Mouse (Mus musculus) CH12.LX (cell line): ENCODE results near the gene Tent4b. TPM values are rescaled to one million over a fixed set of nuclear protein-coding genes. Genes with fewer than 3 reads are reported as not detected.
A peak's percentile ranks its signal among the peaks of the same experiment; 100 is the strongest.

Source experiments
- DNase-seq: peaks from one replicate; pipeline ENCODE4 v3.0.0-alpha.2; 2013; ENCODE audit errors: extremely low read depth
- H3K27ac ChIP-seq: 2 replicates; pipeline ENCODE4 v1.5.1; 2012; ENCODE audit warnings: low read depth, mild to moderate bottlenecking, control low read depth, moderate library complexity; ENCODE audit not compliant: insufficient read depth
- H3K27me3 ChIP-seq: replicated peaks from 2 replicates; pipeline ENCODE3; 2012; ENCODE audit warnings: inconsistent platforms
- H3K36me3 ChIP-seq, 2 experiments: replicated peaks in 1 of 2; 2 replicates each; pipeline versions ENCODE3 to v1.6.1; 2012; ENCODE audit warnings: inconsistent platforms in 1 of 2, low read length in 1 of 2, mild to moderate bottlenecking in 1 of 2, mixed read lengths in 1 of 2, moderate library complexity in 1 of 2; ENCODE audit not compliant: control insufficient read depth in 1 of 2, insufficient read depth in 1 of 2
- H3K4me1 ChIP-seq, 2 experiments: 2 replicates each; pipeline ENCODE4 v1.6.1; 2012; ENCODE audit warnings: inconsistent platforms in 1 of 2, moderate library complexity in 1 of 2; ENCODE audit not compliant: insufficient read depth in 2 of 2, control insufficient read depth in 1 of 2
- H3K4me2 ChIP-seq: 2 replicates; pipeline ENCODE4 v1.6.1; 2012; ENCODE audit warnings: low read depth, mild to moderate bottlenecking, control low read depth; ENCODE audit not compliant: poor library complexity, insufficient read depth, severe bottlenecking
- H3K4me3 ChIP-seq, 3 experiments: fragments of 150-350 bp in 1 of 3; sonication (generic) in 1 of 3; replicated peaks in 1 of 3; 2 replicates each; pipeline versions ENCODE3 to v1.5.1; 2011 to 2012; ENCODE audit warnings: low read depth in 2 of 3, low read length in 2 of 3, mild to moderate bottlenecking in 2 of 3, moderate library complexity in 2 of 3, control low read depth in 1 of 3, improper control_type of control experiment in 1 of 3, inconsistent platforms in 1 of 3, mixed read lengths in 1 of 3; ENCODE audit not compliant: poor library complexity in 1 of 3
- H3K79me2 ChIP-seq: replicated peaks from 2 replicates; pipeline ENCODE4 v1.6.1; 2012; ENCODE audit warnings: mild to moderate bottlenecking, moderate library complexity; ENCODE audit not compliant: control insufficient read depth, poor library complexity, insufficient read depth, severe bottlenecking; ENCODE audit errors: extremely low read depth
- H3K9ac ChIP-seq: 2 replicates; pipeline ENCODE4 v1.6.1; 2012; ENCODE audit warnings: low read depth, mild to moderate bottlenecking, control low read depth, moderate library complexity; ENCODE audit not compliant: insufficient read depth
- H3K9me3 ChIP-seq: replicated peaks from 2 replicates; pipeline ENCODE3; 2012; ENCODE audit warnings: low read length, inconsistent platforms, mixed read lengths
- CHD2 ChIP-seq: IDR thresholded peaks from 2 replicates; pipeline ENCODE4 v1.6.1; 2011; ENCODE audit warnings: low read length, improper control_type of control experiment
- CTCF ChIP-seq, 2 experiments: IDR thresholded peaks in 1 of 2; conservative IDR thresholded peaks in 1 of 2; 2 replicates each; pipeline ENCODE4 v1.5.1; 2011 to 2012; ENCODE audit warnings: low read depth in 2 of 2, low read length in 2 of 2, improper control_type of control experiment in 1 of 2, inconsistent platforms in 1 of 2, mild to moderate bottlenecking in 1 of 2, moderate library complexity in 1 of 2
- GABPA ChIP-seq: IDR thresholded peaks from 2 replicates; pipeline ENCODE4 v1.6.1; 2012; ENCODE audit warnings: low read depth, low read length, improper control_type of control experiment, inconsistent platforms; ENCODE audit not compliant: insufficient replicate concordance
- IRF4 ChIP-seq: IDR thresholded peaks from 2 replicates; pipeline ENCODE4 v1.6.1; 2014; ENCODE audit warnings: low read depth, mild to moderate bottlenecking, inconsistent platforms, low read length, improper control_type of control experiment
- JUND ChIP-seq: conservative IDR thresholded peaks from 2 replicates; pipeline ENCODE4 v1.6.1; 2011; ENCODE audit warnings: low read depth, low read length, improper control_type of control experiment
- MAFK ChIP-seq: IDR thresholded peaks from 2 replicates; pipeline ENCODE4 v1.6.1; 2011; ENCODE audit warnings: low read length, improper control_type of control experiment; ENCODE audit not compliant: insufficient replicate concordance
- MAZ ChIP-seq: IDR thresholded peaks from 2 replicates; pipeline ENCODE4 v1.6.1; 2012; ENCODE audit warnings: low read depth, mild to moderate bottlenecking, inconsistent platforms, low read length, improper control_type of control experiment, moderate library complexity
- MYC ChIP-seq: IDR thresholded peaks from 2 replicates; pipeline ENCODE4 v1.6.1; 2011; ENCODE audit warnings: low read depth, mild to moderate bottlenecking, improper control_type of control experiment, low read length
- NRF1 ChIP-seq: IDR thresholded peaks from 2 replicates; pipeline ENCODE4 v1.6.1; 2014; ENCODE audit warnings: low read depth, mild to moderate bottlenecking, inconsistent platforms, low read length, improper control_type of control experiment, moderate library complexity
- PAX5 ChIP-seq: IDR thresholded peaks from 2 replicates; pipeline ENCODE4 v1.6.1; 2012; ENCODE audit warnings: low read length, inconsistent platforms, mixed read lengths
- POLR2A ChIP-seq: IDR thresholded peaks from 2 replicates; pipeline ENCODE4 v1.6.1; 2011; ENCODE audit warnings: low read depth, mild to moderate bottlenecking, improper control_type of control experiment, low read length
- RAD21 ChIP-seq: IDR thresholded peaks from 2 replicates; pipeline ENCODE4 v1.6.1; 2011; ENCODE audit warnings: low read depth, mild to moderate bottlenecking, low read length, improper control_type of control experiment, moderate library complexity
- SMC3 ChIP-seq: IDR thresholded peaks from 2 replicates; pipeline ENCODE4 v1.6.1; 2011; ENCODE audit warnings: low read depth, low read length, improper control_type of control experiment
- TBP ChIP-seq: conservative IDR thresholded peaks from 2 replicates; pipeline ENCODE4 v1.6.1; 2011; ENCODE audit warnings: low read depth, low read length, improper control_type of control experiment
- UBTF ChIP-seq: IDR thresholded peaks from 2 replicates; pipeline ENCODE4 v1.6.1; 2012; ENCODE audit warnings: low read depth, mild to moderate bottlenecking, inconsistent platforms, low read length, improper control_type of control experiment, moderate library complexity
- ZNF384 ChIP-seq: IDR thresholded peaks from 2 replicates; pipeline ENCODE4 v1.6.1; 2012; ENCODE audit warnings: low read depth, low read length, improper control_type of control experiment, inconsistent platforms
- dilution Hi-C: fragments of 300-500 bp; cut with MboI; formaldehyde crosslinking; loops from 2 replicates; pipeline ENCODE4 v1.14.3; 2020; ENCODE audit warnings: low sequenced_read_pairs; ENCODE audit not compliant: extremely low pct_unique_long_range_greater_than_20kb, extremely low pct_ligation_motif_present
- in situ Hi-C: fragments of 300-500 bp; cut with MboI; formaldehyde crosslinking; loops from 3 replicates; pipeline ENCODE4 v1.14.3; 2019; ENCODE audit warnings: low sequenced_read_pairs, low pct_ligation_motif_present, low pct_unique_long_range_greater_than_20kb, mixed read lengths
- polyA plus RNA-seq: library from polyadenylated mRNA; unstranded; fragments of >175 nt; gene quantifications from 2 replicates; pipeline ENCODE4 v1.2.1, GENCODE M21; 2012; ENCODE audit warnings: low read depth; ENCODE audit not compliant: insufficient read length
- total RNA-seq, 2 experiments: library from RNA; depleted of rRNA; stranded (reverse); fragments of 300-350 nt in 1 of 2; fragments of >200 nt in 1 of 2; gene quantifications; 2 replicates each; pipeline ENCODE4 v1.2.3; 2012 to 2014

The Tent4b gene
- total and polyA plus RNA-seq, 3 experiments: 20.1 to 37.8 (median 27.9) TPM

DNA sequence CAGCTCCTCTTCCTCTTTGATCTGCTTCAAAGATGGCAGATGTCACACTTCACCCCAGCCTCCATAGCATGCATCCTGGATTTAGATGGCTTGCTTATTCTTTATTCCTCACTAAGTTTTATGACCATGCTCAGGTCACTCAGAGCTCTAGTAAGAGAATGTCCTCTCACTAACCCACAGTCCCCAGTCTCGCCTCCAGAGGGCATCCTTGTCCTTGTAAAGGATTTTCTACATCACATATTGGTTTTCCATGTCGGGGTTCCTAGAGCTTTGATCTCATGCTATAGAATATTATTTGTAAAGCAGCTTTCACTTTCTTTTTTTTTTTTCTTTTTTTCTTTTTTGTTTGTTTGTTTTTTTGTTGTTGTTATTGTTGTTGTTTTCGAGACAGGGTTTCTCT, 53.8 kb downstream of the Tent4b start:
- dilution Hi-C loops: no loop called here
- no peak for DNase-seq
- in situ Hi-C loops: loop anchor here (25.0 kb wide), 1 partner anchor 360 kb away; no protein-coding TSS in a partner anchor
- H3K79me2 ChIP-seq: no peaks in the 10 kb centered on the region
- H3K27ac ChIP-seq: no peak overlapping the region
- no peak overlapping the region for H3K4me3 ChIP-seq
- no peaks in the 10 kb centered on the region for H3K27me3 ChIP-seq
- H3K9ac ChIP-seq: no peak overlapping the region
- peak; percentile 25 to 67; a peak in 3 of 4 replicates for TF ChIP-seq CTCF (conservative IDR thresholded peaks at IDR 0.05 in 1 of 2, IDR thresholded peaks at IDR 0.05 in 1 of 2; ENCODE audit: low read depth in 2 of 2, low read length in 2 of 2)
- TF ChIP-seq MYC: no peak
- no peak for TF ChIP-seq JUND
- TF ChIP-seq MAZ: no peak
- peak; percentile 59 for TF ChIP-seq RAD21
- TF ChIP-seq SMC3: peak; percentile 32
- H3K9me3 ChIP-seq: no peaks in the 10 kb centered on the region
- peaks cover 30 to 82% of the 10 kb centered on the region in 2 experiments for H3K36me3 ChIP-seq
- peaks cover 3 to 7% of the 10 kb centered on the region in 2 experiments; a peak in 2 of 4 replicates for H3K4me1 ChIP-seq
- H3K4me2 ChIP-seq: no peak overlapping the region

- in situ Hi-C loops: loop anchor here (25.0 kb wide), 1 partner anchor 357 kb away; no protein-coding TSS in a partner anchor
- no peaks in the 10 kb centered on the region for H3K27me3 ChIP-seq
- H3K9me3 ChIP-seq: no peaks in the 10 kb centered on the region
- peak overlapping the region; percentile 34; the same call in 1 of the 2 replicates for H3K4me2 ChIP-seq
- no peak overlapping the region for H3K4me3 ChIP-seq
- H3K4me1 ChIP-seq: peaks cover 3 to 7% of the 10 kb centered on the region in 2 experiments; a peak in 2 of 4 replicates
- TF ChIP-seq CHD2 (no peak), UBTF (no peak), POLR2A (no peak), MAZ (no peak), MAFK (no peak), ZNF384 (no peak), PAX5 (no peak), IRF4 (no peak)
- TF ChIP-seq, all 38 proteins: peak for 0
- dilution Hi-C loops: no loop called here
- H3K79me2 ChIP-seq: no peaks in the 10 kb centered on the region
- no peak overlapping the region for H3K9ac ChIP-seq
- DNase-seq: no peak
- H3K36me3 ChIP-seq: peaks cover 25 to 77% of the 10 kb centered on the region in 2 experiments
- H3K27ac ChIP-seq: peak overlapping the region; percentile 68
These were observed 55.9 kb downstream of the Tent4b start for GRCm38 (mm10) chr8:88254957-88255356.

DNA sequence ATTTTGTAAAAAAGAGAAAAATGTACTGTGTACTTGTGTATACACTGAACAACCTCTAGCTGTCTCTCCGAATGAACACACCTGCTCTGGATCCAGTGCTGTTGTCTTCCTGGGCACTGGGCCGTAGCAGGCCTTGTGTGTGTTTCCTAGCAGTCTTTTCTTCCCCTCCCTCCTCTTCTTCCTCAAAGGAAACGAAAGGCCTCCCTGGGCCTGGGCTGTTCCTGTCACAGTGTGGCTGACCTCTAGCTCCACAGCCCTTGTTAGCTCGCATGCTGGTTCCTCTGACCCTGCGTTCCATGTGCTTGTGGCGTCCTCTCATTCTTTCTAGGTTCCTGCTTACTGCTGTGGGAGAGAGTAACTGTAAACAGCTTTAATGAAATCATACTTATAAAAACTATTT, 59.0 kb downstream of the Tent4b start:
- no peak overlapping the region for H3K4me3 ChIP-seq
- no peaks in the 10 kb centered on the region for H3K9me3 ChIP-seq
- H3K4me2 ChIP-seq: no peak overlapping the region
- no peak overlapping the region for H3K27ac ChIP-seq
- peaks cover 3 to 7% of the 10 kb centered on the region in 2 experiments; a peak in 2 of 4 replicates for H3K4me1 ChIP-seq
- in situ Hi-C loops: loop anchor here (25.0 kb wide), 1 partner anchor 354 kb away; no protein-coding TSS in a partner anchor
- dilution Hi-C loops: no loop called here
- no peak for TF ChIP-seq NRF1
- no peak for TF ChIP-seq GABPA
- TF ChIP-seq MAFK: no peak
- no peak for TF ChIP-seq TBP
- no peak for TF ChIP-seq RAD21
- peaks cover 14 to 56% of the 10 kb centered on the region in 2 experiments for H3K36me3 ChIP-seq
- H3K79me2 ChIP-seq: no peaks in the 10 kb centered on the region
- H3K27me3 ChIP-seq: no peaks in the 10 kb centered on the region
- no peak overlapping the region for H3K9ac ChIP-seq
- DNase-seq: no peak
